Mouse (Mus musculus) erythroblast, embryonic 14.5 days (primary cell): ENCODE results near the gene Tmem255b.

Experiments used
- GATA1 ChIP-seq: IDR thresholded peaks from 2 replicates; pipeline ENCODE4 v1.6.1; 2012; ENCODE audit warnings: low read length, inconsistent platforms, mixed read lengths
- TAL1 ChIP-seq: IDR thresholded peaks from 3 replicates; pipeline ENCODE4 v1.6.1; 2012; ENCODE audit warnings: low read length, inconsistent platforms, mixed read lengths

DNA sequence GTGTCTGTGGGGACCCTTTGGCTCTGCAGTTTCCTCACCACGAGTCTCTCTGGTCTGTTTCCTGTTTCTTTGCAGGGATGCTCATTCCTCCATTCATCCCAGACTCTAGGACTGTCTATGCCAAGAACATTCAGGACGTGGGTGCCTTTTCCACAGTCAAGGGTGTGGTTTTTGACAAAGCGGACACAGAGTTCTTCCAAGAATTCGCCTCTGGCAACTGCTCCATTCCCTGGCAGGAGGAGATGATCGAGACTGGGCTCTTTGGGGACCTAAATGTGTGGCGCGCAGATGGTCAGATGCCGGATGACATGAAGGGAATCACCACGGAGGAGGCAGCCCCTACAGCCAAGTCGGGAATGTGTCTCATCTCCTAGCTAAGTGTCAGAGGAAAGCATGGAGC is 19.1 kb upstream of the Tmem255b start:
- TF ChIP-seq GATA1 = no peak
- TF ChIP-seq TAL1 = no peak
